Mouse (Mus musculus) lung, adult 18-20 months (tissue): ENCODE results near the gene Trim52.
"Not testable (repeated sequence)": the region's sequence is repeated elsewhere in the genome, so short reads cannot be mapped to it uniquely, and the experiment has no call there.

Source experiments
- DNase-seq, 2 experiments: peaks; one replicate each; pipeline ENCODE4 v3.0.0; 2022; ENCODE audit warnings: mixed read lengths in 2 of 2

Gene Trim52

DNA sequence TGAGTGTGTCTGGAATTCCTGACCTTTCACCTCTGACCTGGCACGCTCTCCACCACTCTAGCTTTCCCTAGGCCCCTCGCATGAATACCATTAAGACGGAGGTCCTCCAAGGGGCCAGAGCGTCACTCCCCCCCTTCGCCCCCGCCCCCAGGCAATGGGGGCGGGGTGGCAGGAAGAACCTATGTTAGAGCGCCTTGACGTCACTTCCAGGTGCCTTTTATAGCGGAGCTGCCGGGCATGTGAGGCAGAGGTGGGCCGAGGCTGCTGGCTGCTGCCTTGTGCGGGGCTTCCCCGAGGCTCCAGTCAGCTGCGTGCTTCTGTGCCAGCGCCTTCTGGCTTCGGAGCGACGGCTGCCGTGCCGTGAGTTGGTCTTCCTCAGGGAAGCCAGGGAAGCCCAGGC, at the start of gene Trim52:
Gene Trim52, plus strand, starts transcription at position 219 of the 400 bp plus-strand sequence.
- no peak for DNase-seq

DNA sequence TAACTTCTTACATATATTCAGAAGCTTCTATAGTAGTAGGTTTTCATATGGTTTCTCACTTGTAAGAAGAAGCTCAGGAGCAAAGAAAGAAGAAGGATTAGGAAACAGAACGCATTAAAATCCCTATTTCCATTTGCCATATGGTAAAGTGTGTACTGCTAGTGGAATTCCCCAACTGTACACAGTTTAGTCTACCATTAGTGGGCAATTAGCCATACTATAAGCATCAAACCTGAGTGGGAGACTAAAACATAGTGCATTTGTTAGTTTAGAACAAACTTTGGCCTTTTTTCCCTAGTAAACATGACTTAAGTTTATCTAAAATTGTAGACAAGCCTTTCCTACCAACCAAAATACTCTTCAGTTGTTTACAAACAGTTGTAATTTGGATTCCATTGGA, 33.4 kb upstream of the Trim52 start:
- no peak for DNase-seq

DNA sequence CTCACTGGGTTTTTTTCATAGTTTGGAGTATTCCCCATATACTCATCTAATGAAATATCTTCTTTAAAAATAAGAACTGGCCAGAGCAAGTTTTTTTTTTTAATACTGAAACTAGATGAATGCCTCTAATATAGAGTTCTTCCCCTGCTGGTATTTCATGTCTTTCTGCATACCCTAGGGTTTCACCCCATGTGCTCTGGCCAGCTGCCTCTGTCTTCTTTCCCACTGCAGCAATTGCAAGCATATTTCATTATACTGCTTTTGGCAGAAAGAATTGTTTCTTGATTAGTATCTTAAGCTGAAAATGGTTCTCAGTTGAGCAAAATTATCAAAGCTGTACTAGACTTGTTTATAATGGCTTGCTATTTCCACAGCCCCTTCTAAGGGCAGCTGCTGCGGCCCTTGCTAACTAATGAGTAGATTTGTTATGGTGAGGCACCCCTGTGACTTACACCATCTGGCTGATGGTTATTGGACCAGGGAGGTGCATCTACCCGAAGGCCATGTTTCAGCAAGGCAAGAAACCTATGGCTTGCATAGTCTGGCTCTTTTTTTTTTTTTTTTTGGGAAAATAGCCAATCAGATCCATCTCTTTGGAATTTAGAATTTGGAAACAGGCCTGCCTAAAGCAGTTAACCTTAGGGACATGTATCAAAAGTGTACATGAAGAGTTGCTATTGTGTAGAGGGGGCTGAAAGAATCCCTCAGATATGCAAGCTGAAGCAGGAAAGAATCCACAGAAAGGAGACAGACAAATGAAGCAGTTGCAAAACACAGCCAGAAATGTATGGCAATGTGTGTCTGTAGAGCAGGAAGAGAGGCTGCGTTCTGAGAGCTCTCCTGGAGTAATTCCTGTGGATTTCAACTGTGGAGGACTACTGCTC, 30.6 kb upstream of the Trim52 start:
- DNase-seq: peak; percentile 3

DNA sequence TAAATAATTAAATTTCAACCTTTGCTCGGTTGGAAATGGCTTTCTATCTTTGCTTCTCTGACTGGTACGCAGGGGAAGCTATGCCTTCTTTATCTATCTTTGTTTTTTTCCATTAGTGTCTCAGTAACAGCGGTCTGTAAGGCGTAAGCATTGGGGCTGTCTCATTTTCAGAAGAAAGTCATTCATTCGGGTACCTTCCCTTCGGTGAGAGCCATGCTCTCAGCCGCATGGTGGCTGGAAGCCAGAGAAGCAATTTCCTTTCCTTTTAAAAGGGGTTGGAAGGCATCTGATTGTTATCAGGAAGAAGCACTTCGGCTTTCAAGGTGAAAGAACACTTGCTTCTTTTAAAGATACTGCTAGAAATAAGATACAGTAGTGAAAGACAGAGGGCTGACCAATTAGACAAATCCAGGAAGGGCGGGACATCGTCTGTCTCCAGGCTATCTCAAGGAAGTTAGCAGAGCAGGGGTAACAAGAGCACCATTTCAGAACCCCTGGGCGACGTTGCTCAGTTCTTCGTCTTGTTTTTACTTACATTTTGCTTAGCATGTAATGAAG, 17.4 kb upstream of the Trim52 start:
- DNase-seq: no peak

DNA sequence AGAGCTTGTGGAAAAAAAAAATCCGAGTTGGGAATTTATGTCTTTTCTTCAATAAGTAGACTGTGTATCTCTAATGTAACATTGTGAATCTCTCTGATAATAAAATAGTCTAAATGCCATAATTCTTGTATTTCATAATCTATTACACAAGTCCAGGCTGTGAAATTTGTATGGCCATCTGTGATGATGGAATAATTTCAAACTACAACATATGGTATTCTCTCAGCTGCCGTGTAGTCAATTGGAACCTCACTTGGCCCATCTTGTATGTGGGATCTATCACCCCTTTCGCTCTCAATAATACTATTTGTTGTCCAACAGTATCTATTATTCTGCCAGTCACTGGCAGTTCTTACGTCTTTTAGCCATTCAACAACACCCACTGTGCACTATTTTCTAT, 9.2 kb upstream of the Trim52 start:
- DNase-seq: no peak

DNA sequence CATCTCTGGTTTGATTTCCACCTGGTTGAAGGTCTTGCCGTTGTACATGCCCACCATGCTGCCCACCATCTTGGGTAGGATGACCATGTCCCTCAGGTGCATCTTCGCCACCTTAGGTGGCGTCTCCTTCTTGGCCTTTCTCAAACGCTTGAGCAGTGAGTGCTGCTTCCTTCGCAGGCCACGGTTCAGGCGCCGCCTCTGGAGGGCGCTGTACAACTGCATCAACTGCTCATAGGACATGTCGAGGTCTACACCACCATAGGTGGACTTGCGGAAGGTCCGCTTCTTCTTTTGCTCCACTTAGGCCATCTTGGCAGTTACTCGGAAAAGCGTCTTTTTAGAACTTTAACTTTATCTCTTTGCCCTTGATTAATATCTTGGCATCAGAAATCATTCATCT, 5.1 kb upstream of the Trim52 start:
- no peak for DNase-seq

DNA sequence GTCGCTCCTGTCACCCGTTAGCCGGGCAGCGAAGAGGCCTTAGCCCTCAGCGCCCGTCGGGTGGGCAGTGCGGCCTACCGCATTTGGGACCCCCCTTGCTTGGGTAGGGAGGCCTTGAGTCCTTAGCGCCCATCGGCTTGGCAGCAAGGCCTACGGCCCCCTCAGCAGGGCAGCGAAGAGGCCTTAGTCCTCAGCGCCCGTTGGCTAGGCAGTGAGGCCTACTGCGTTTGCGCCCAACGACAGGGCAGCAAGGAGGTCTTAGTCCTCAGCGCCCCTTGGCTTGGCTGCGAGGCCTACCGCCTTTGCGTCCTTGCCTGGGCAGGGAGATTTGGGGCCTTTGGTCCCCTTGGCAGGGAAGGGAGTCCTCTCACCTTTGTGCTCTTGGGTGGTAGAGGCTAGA, 427 bp downstream of the Trim52 start:
- DNase-seq: no peak

DNA sequence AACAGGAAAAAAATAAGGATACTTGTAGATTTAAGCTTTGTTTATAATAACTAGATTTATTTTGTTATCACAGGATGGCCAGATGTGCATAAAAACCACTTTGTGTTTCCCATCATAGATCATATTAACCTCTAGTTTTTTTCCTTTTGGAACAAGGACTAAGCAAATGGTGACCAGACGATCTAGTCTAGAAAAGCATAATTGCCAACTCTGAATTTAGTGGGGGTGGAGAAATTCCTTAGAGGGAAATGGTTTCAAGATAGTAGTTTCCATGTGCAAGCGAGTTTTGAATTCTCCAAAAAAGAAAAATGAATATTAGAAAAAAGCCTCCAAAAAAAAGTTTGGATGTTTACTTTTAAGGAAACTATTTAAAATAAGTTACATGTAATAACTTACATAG, 13.4 kb downstream of the Trim52 start:
- no peak for DNase-seq

DNA sequence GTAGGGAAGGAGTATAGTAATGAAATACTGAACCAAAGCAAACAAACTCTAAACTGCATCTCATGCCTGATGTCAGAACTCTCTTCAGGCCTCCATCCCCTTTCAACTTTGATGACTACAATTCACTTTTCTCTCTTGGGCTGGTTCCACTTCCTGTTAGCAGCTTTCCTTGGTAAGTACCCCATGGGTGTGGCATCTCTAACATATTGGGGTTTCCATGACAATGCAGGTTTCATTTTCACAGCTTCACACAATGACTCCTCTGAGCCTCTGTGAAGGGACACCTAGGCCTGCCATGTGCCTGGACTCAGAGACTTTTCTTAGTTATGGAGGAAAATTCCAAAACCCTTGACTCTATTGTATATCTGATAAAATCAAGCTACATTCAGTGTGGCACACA, 30.3 kb downstream of the Trim52 start:
- DNase-seq: no peak

DNA sequence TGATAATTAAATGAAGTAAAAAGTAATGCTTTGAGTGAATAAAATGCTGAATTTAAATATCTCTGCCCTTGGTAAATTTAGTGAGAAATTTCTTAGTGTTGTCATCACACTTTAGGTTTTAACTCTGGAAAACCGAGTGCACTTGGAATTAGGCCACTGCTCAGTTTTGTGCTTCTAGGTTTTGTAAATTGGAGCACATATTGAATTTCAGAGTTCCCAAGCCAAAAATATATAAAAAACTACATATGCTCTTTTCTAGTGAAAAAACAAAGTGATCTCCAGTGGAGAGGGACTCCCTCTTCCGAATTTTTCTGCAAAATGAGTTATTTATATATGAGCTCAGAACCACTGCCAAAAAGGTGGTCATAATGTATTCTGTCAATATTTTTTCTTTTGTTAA, 45.2 kb downstream of the Trim52 start:
- DNase-seq: no peak

DNA sequence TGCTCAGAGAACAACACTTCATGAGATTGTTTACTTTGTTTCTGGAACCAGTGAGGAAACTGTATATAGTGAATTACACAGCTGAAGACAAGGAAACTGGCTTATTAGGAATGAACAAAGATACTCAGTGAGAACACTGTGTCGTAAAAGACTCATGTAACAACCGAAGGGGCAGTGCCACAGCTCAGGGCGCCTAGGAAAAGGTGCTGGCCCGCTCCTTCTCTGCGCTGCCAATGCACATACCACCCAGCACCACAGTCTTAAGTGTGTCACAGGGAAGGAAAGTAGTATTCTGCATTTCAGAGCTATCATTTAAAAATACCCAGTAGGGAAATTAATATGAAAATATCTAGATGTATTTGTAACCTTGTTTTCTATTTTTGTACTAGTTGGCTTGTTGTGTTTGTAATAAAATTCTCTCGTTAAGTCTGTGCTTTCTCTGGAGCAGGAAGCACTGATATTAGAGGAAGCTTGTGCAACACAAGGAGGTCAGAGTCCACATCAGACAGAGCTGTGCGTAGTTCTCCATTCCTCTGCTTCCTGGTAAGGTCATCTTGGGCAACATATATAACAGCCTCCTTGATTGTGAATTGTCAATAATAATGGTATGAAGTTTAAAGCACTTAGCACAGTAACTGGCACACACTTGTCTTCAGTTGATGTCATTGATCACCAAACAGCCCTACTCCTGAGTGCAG, 49.0 kb downstream of the Trim52 start:
- DNase-seq: peak; percentile 5 to 7

DNA sequence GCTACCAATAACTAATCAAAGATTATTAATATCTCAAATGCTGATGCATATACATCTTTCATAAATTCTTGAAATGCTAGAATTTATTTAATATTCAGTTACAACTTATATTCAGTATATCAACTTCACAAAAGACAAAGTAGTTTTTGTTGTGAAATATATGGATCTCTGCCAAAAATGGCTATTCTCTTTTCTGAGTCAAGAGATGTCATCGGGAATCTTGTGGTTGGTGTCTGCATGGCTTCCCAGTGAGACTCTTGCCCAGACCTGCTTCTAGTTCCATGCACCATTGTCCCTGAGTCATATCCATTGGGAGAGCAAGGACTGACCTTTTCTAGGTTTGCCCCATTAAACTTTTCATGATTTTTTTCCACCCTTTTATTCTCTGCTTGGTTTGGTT, 50.5 kb downstream of the Trim52 start:
- no peak for DNase-seq

DNA sequence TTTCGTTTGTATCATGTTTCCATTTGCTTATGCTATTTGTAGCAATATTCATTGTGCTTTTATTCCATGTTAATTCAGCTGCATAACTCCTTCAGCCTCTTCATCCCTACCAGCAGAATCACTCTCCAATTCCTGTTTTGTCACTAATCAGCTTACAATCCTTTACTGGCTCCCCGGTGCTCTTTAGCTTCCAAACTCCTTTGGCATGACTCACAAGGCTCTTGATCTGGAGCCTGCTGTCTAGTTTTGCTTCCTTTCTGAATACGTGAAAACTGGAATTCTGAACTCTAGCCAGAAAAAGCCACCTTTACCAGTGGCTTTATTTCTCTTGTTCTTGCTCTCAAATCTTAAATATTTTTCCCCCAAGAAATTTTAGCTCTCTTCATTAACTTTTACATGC, 56.3 kb downstream of the Trim52 start:
- no peak for DNase-seq

DNA sequence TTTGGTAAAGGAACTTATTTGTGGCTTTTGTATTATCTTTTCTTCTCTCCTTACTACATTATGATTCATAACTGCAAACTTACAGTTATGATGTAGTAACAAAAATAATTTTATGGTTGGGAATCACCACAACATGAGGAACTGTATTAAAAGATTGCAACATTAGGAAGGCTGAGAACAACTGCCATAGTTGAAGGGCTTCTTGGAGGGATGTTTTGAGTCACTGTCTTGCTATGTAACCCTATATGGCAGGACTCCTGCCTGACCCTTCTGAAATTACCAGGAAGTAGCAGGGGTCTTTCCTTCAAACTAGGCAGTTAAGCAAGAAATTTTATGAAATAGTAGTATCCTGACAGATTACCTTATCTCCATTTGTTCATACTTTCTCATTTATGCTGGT, 57.2 kb downstream of the Trim52 start:
- no peak for DNase-seq

DNA sequence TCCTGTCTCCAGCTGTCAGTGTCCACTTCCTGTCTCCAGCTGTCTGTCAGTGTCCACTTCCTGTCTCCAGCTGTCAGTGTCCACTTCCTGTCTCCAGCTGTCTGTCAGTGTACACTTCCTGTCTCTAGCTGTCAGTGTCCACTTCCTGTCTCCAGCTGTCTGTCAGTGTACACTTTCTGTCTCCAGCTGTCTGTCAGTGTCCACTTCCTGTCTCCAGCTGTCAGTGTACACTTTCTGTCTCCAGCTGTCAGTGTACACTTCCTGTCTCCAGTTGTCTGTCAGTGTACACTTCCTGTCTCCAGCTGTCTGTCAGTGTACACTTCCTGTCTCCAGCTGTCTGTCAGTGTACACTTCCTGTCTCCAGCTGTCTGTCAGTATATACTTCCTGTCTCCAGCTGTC, 57.9 kb downstream of the Trim52 start:
- DNase-seq: not testable (repeated sequence)

DNA sequence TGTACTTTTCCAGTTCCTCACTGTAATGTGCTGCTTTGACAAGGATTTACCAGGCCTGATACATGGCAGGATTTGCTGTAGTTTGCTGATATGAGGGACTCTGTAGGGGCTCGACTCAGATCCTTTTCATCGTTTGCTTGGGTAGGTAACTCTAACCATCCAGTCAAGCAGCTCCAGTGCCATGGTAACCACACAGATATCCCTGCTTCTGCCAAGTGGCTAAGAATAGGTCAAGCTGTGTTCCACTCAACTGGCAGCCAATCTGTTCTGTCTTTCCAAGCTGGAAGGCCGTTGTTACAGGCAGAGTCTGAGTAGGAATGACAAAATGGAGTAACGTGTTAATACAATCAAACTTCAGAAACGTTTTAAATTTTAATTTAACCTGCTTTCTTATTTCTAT, 70.9 kb downstream of the Trim52 start:
- DNase-seq: no peak

DNA sequence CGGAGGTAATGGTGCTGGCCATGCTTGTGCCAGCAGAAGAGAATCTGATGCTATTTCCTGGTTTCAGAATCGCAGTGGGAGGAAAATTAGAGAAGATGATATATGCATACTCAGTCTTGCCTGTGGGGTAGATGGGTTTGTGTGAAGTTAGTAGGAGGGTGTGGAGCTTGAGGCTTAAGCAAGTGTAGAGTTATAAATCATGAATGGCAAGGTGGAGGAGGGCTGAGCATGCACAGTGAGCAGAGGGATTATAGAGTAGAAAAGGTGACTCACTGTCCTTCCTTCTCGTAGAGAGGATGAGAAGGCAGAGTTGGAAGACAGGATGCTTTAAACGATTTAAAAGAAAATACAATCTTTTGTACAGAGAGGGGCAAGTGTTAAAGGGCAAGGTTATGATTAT, 72.2 kb downstream of the Trim52 start:
- no peak for DNase-seq

DNA sequence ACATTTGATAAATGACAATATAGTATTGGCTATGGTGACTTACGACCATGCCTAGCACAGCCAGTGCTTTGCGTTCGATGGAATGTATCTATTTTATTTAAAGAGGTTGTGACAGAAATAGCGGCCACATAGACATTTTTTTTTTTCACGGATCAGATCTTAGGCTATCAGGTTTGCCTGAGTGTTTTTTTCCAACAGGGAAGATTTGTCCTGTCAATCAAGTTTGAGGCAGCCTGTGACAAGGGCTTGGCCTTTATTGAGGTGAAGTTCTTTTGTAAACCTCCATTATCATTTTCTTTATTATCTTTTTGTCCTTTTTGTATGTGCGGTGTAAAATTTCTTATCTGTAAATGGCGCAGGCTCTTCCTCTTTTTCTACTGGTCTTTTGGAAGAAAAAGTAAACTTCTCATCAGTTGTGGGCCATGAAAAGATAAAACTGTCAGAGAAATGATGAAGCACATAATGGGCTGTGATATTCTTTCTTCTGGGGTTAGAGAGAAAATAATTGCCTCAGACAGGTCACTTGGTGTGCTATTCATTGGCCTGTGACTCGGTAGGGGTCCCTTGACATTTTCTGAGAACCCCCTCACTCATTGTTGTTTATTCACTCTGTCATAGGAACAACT, 73.2 kb downstream of the Trim52 start:
- no peak for DNase-seq

DNA sequence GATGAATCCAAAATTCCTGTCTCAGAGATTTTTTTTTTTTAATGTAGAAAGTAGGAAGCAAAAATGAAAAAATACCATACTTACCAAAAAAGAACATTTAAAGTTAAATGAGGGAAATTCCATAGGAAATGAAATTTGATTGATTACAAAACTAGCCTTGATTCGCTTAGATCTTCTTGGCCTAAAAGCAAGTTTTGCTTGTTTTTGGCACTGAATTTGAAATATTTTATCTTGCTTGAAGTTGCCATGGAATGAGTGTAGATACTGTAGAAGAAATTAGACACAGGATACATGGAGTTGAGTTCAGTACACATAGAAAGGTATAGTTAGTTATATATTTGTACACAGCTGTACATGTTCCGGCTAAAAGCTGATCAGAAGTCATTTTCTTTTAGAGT, 73.7 kb downstream of the Trim52 start:
- no peak for DNase-seq

DNA sequence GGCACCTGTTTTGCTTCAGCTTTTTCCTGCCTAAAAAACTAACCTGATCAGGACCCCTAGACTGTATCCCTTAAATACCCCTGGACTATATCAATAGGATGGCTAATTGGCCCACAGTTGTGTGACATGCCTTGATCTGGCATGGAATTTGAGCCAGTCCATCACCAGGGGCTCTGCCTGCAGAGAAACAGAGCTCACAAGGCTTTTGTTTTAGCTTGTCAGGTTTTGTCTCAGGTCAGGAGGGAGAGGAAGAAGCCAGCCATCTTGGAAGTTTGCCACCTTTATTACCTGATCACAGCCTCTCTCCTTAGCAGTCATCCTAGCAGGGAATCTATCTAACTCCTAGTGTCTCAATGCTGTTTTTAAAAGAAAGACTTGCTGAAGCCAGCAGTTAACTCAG, 74.6 kb downstream of the Trim52 start:
- DNase-seq: no peak

DNA sequence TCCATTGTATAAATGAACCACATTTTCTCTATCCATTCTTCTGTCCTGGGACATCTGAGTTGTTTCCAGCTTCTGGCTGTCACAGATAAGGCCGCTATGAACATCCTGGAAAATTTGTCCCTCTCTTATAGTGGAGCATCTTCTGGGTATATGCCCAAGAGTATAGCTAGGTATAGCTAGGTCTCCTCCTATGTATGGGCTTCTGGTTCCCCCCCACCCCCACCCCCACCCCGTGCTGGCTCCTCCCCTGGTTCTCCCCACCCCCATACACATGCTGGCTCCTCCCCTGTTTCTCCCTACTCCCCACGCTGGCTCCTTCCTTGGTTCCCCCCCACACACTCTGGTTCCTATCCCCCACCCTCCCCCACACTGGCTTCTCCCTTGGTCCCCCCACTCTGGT, 78.0 kb downstream of the Trim52 start:
- no peak for DNase-seq
